Mouse (Mus musculus) liver, embryonic 14.5 days (tissue): Measurements from ENCODE around the gene Hes3. TPM values are rescaled to one million over a fixed set of nuclear protein-coding genes. Genes with fewer than 3 reads are reported as not detected.

Source experiments
- ATAC-seq: fragments of 200-750 bp; cut with Nextera tagmentation; 2 replicates; pipeline ENCODE4 v1.8.0; 2017; ENCODE audit warnings: moderate number of reproducible peaks, mild to moderate bottlenecking, moderate library complexity; ENCODE audit not compliant: insufficient read depth
- DNase-seq, 3 experiments: peaks; one replicate each; pipeline ENCODE4 v3.0.0-alpha.2; 2012 to 2013; ENCODE audit warnings: low read depth in 3 of 3, low spot score in 3 of 3
- H3K27ac ChIP-seq: fragments of 300-500 bp; sonication (generic); 2 replicates; pipeline ENCODE4 v1.5.1; 2014; ENCODE audit warnings: moderate library complexity, mild to moderate bottlenecking, control low read depth, inconsistent platforms
- H3K27me3 ChIP-seq: fragments of 300-500 bp; sonication (generic); 2 replicates; pipeline ENCODE4 v1.6.1; 2014; ENCODE audit warnings: mild to moderate bottlenecking, low read length, moderate library complexity; ENCODE audit not compliant: control insufficient read depth, insufficient read depth
- H3K36me3 ChIP-seq: fragments of 300-500 bp; sonication (generic); replicated peaks from 2 replicates; pipeline ENCODE4 v1.6.1; 2014; ENCODE audit warnings: low read depth; ENCODE audit not compliant: control insufficient read depth, insufficient read depth
- H3K4me1 ChIP-seq, 2 experiments: fragments of 200-500 bp in 1 of 2; fragments of 300-500 bp in 1 of 2; sonication (generic) in 1 of 2; replicated peaks; 2 replicates each; pipeline ENCODE4 v1.6.1; 2012 to 2014; ENCODE audit warnings: antibody characterized with exemption in 1 of 2, inconsistent platforms in 1 of 2, low read length in 1 of 2; ENCODE audit not compliant: control insufficient read depth in 2 of 2, insufficient read depth in 2 of 2
- H3K4me2 ChIP-seq: fragments of 300-500 bp; sonication (generic); 2 replicates; pipeline ENCODE4 v1.6.1; 2014; ENCODE audit warnings: low read depth, mild to moderate bottlenecking, control low read depth, moderate library complexity
- H3K4me3 ChIP-seq, 2 experiments: fragments of 200-500 bp in 1 of 2; fragments of 300-500 bp in 1 of 2; sonication (generic) in 1 of 2; 2 replicates each; pipeline ENCODE4 v1.5.1; 2012 to 2014; ENCODE audit warnings: low read depth in 2 of 2, low read length in 2 of 2, mild to moderate bottlenecking in 2 of 2, control low read depth in 1 of 2, inconsistent platforms in 1 of 2, moderate library complexity in 1 of 2; ENCODE audit not compliant: insufficient read depth in 1 of 2
- H3K9ac ChIP-seq: fragments of 300-500 bp; sonication (generic); replicated peaks from 2 replicates; pipeline ENCODE4 v1.6.1; 2014; ENCODE audit warnings: mild to moderate bottlenecking, control low read depth, moderate library complexity
- H3K9me3 ChIP-seq: fragments of 300-500 bp; sonication (generic); 2 replicates; pipeline ENCODE4 v1.6.1; 2016; ENCODE audit warnings: low read length, mixed read lengths; ENCODE audit not compliant: control insufficient read depth
- CTCF ChIP-seq: IDR thresholded peaks from 2 replicates; pipeline ENCODE4 v1.5.1; 2016; ENCODE audit warnings: antibody characterized with exemption, low read depth, control low read depth
- EP300 ChIP-seq: IDR thresholded peaks from 2 replicates; pipeline ENCODE4 v1.6.1; 2016; ENCODE audit warnings: antibody characterized with exemption, low read depth
- WGBS: fragments of 180-500 bp; shearing (Covaris S2); extraction: QIAGEN DNeasy Blood & Tissue Kit; methylation state at CpG from one replicate; pipeline ENCODE4 v1.1.7; 2014; ENCODE audit not compliant: insufficient replicate concordance; 5-methylcytosine and 5-hydroxymethylcytosine counted together
- polyA plus RNA-seq, 2 experiments: library from polyadenylated mRNA; depleted of rRNA in 1 of 2; stranded (reverse) in 1 of 2; unstranded in 1 of 2; fragments of >200 nt; fragmentation: Nextera tagmentation in 1 of 2; extraction: Ambion mirVana in 1 of 2; gene quantifications; 2 replicates each; pipeline versions ENCODE4 v1.2.1 to v1.2.3; 2012 to 2014

The Hes3 gene
- polyA plus RNA-seq, 2 experiments = not detected

- H3K4me2 ChIP-seq = no peak overlapping the region
- ATAC-seq = no peak
- WGBS = 73% methylated on average over 9 of the region's 9 CpGs
- H3K27ac ChIP-seq = no peak overlapping the region
- no peaks in the 10 kb centered on the region for H3K4me1 ChIP-seq
- TF ChIP-seq EP300 = no peak
- no peak for TF ChIP-seq CTCF
- H3K36me3 ChIP-seq = no peaks in the 10 kb centered on the region; the same call in 1 of the 2 replicates
- peaks cover 16% of the 10 kb centered on the region for H3K27me3 ChIP-seq
- DNase-seq = no peak
- no peak overlapping the region for H3K9ac ChIP-seq
- no peak overlapping the region for H3K4me3 ChIP-seq
- H3K9me3 ChIP-seq = no peaks in the 10 kb centered on the region
Observed at GRCm38 (mm10) chr4:152307542-152307941, 16.1 kb upstream of the Hes3 start.

GRCm38 (mm10) chr4:152305991-152306390, 14.5 kb upstream of the Hes3 start:
- 76% methylated on average over 6 of the region's 6 CpGs for WGBS
- Histone ChIP-seq H3K4me1 (no peaks in the 10 kb centered on the region), H3K4me2 (no peak overlapping the region), H3K27ac (no peak overlapping the region), H3K36me3 (no peaks in the 10 kb centered on the region; the same call in none of the 2 replicates), H3K27me3 (peaks cover under 1% of the 10 kb centered on the region; the same call in 1 of the 2 replicates), H3K9me3 (no peaks in the 10 kb centered on the region), H3K4me3 (no peak overlapping the region), H3K9ac (no peak overlapping the region)
- ATAC-seq = no peak
- TF ChIP-seq EP300 = no peak
- no peak for TF ChIP-seq CTCF
- DNase-seq = no peak

GRCm38 (mm10) chr4:152304685-152305084, 13.2 kb upstream of the Hes3 start:
- WGBS = 77% methylated on average over 6 of the region's 6 CpGs
- no peak overlapping the region for H3K4me3 ChIP-seq
- H3K36me3 ChIP-seq = peaks cover 7% of the 10 kb centered on the region
- no peaks in the 10 kb centered on the region for H3K9me3 ChIP-seq
- no peaks in the 10 kb centered on the region for H3K27me3 ChIP-seq
- no peak overlapping the region for H3K9ac ChIP-seq
- ATAC-seq (no peak), DNase-seq (no peak)
- no peaks in the 10 kb centered on the region for H3K4me1 ChIP-seq
- H3K27ac ChIP-seq = no peak overlapping the region
- TF ChIP-seq EP300 (no peak), CTCF (no peak)
- H3K4me2 ChIP-seq = no peak overlapping the region

GRCm38 (mm10) chr4:152303172-152303571, 11.7 kb upstream of the Hes3 start:
- DNase-seq = no peak
- H3K36me3 ChIP-seq = peaks cover 9% of the 10 kb centered on the region
- no peaks in the 10 kb centered on the region for H3K27me3 ChIP-seq
- no peak overlapping the region for H3K27ac ChIP-seq
- peaks cover 5 to 6% of the 10 kb centered on the region in 2 experiments for H3K4me1 ChIP-seq
- no peak overlapping the region for H3K4me2 ChIP-seq
- H3K4me3 ChIP-seq = no peak overlapping the region
- no peaks in the 10 kb centered on the region for H3K9me3 ChIP-seq
- TF ChIP-seq EP300 (no peak), CTCF (no peak)
- H3K9ac ChIP-seq = no peak overlapping the region
- ATAC-seq = no peak
- WGBS = 75% methylated on average over 10 of the region's 10 CpGs

GRCm38 (mm10) chr4:152302012-152302411, 10.6 kb upstream of the Hes3 start:
- no peak overlapping the region for H3K4me3 ChIP-seq
- H3K36me3 ChIP-seq = peaks cover 9% of the 10 kb centered on the region
- TF ChIP-seq CTCF (no peak), EP300 (no peak)
- peaks cover 8 to 9% of the 10 kb centered on the region in 2 experiments for H3K4me1 ChIP-seq
- H3K27ac ChIP-seq = no peak overlapping the region
- ATAC-seq (no peak), DNase-seq (no peak)
- H3K9ac ChIP-seq = no peak overlapping the region
- no peaks in the 10 kb centered on the region for H3K27me3 ChIP-seq
- WGBS = 70% methylated on average over 11 of the region's 11 CpGs
- H3K4me2 ChIP-seq = no peak overlapping the region
- no peaks in the 10 kb centered on the region for H3K9me3 ChIP-seq
